Mouse (Mus musculus) C2C12 (cell line): ENCODE measurements at regions not wholly inside any gene's neighbourhood (a gene's known extent, or its start where the extent isn't known, plus 50 kb on each side); places are given as distances from the start of the nearest gene placed in this dataset.

Experiments
- CEBPB ChIP-seq: IDR thresholded peaks from one replicate; pipeline ENCODE4 v1.6.1; 2011; ENCODE audit warnings: low read depth, mild to moderate bottlenecking, control low read depth, moderate library complexity
- CTCF ChIP-seq: IDR thresholded peaks from one replicate; pipeline ENCODE4 v1.5.1; 2011; ENCODE audit not compliant: control insufficient read depth, insufficient read depth, insufficient read length
- FOSL1 ChIP-seq: IDR thresholded peaks from one replicate; pipeline ENCODE4 v1.8.0; 2011; ENCODE audit warnings: mild to moderate bottlenecking, low read length; ENCODE audit not compliant: poor library complexity, insufficient read depth, severe bottlenecking
- MAX ChIP-seq: IDR thresholded peaks from one replicate; pipeline ENCODE4 v1.6.1; 2011; ENCODE audit warnings: mild to moderate bottlenecking, control low read depth
- MYOD1 ChIP-seq: IDR thresholded peaks from one replicate; pipeline ENCODE4 v1.6.1; 2011; ENCODE audit warnings: low read depth; ENCODE audit not compliant: control insufficient read depth, insufficient read length
- MYOG ChIP-seq: IDR thresholded peaks from one replicate; pipeline ENCODE4 v1.6.1; 2011; ENCODE audit not compliant: control insufficient read depth, insufficient read length; ENCODE audit errors: extremely low read depth
- USF1 ChIP-seq: IDR thresholded peaks from one replicate; pipeline ENCODE4 v1.6.1; 2011; ENCODE audit warnings: low read depth, mild to moderate bottlenecking, control low read depth, moderate library complexity

GRCm38 (mm10) chr14:47909129-47909528 lies 211.5 kb upstream of the Peli2 start:
- TF ChIP-seq CTCF (no peak), MYOG (no peak), USF1 (no peak), MAX (no peak), CEBPB (no peak), MYOD1 (no peak), FOSL1 (no peak)
